Mouse (Mus musculus) hindbrain, embryonic 15.5 days (tissue): Measurements from ENCODE around the gene Nampt. TPM values are rescaled to one million over a fixed set of nuclear protein-coding genes. Genes with fewer than 3 reads are reported as not detected.
"Not testable (repeated sequence)": the region's sequence is repeated elsewhere in the genome, so short reads cannot be mapped to it uniquely, and the experiment has no call there.

Source experiments
- ATAC-seq: fragments of 200-750 bp; cut with Nextera tagmentation; 2 replicates; pipeline ENCODE4 v1.8.0; 2017; ENCODE audit warnings: low read depth, moderate number of reproducible peaks, moderate TSS enrichment; ENCODE audit not compliant: low FRiP score
- H3K27ac ChIP-seq: fragments of 300-500 bp; sonication (generic); replicated peaks from 2 replicates; pipeline ENCODE4 v1.5.1; 2015; ENCODE audit warnings: mild to moderate bottlenecking, inconsistent platforms
- H3K27me3 ChIP-seq: fragments of 300-500 bp; sonication (generic); 2 replicates; pipeline ENCODE4 v1.6.1; 2015; ENCODE audit warnings: control low read depth, inconsistent platforms
- H3K36me3 ChIP-seq: fragments of 300-500 bp; sonication (generic); 2 replicates; pipeline ENCODE4 v1.6.1; 2015; ENCODE audit warnings: control low read depth, inconsistent platforms
- H3K4me1 ChIP-seq: fragments of 300-500 bp; sonication (generic); replicated peaks from 2 replicates; pipeline ENCODE4 v1.6.1; 2015; ENCODE audit warnings: control low read depth, inconsistent platforms
- H3K4me2 ChIP-seq: fragments of 300-500 bp; sonication (generic); 2 replicates; pipeline ENCODE4 v1.6.1; 2015; ENCODE audit warnings: moderate library complexity, mild to moderate bottlenecking, inconsistent platforms
- H3K4me3 ChIP-seq: fragments of 300-500 bp; sonication (generic); 2 replicates; pipeline ENCODE4 v1.5.1; 2015; ENCODE audit warnings: mild to moderate bottlenecking, inconsistent platforms
- H3K9ac ChIP-seq: fragments of 300-500 bp; sonication (generic); 2 replicates; pipeline ENCODE4 v1.6.1; 2015; ENCODE audit warnings: inconsistent platforms
- H3K9me3 ChIP-seq: fragments of 300-500 bp; sonication (generic); 2 replicates; pipeline ENCODE4 v1.6.1; 2016; ENCODE audit warnings: control low read depth, inconsistent platforms
- WGBS: fragments of 180-500 bp; shearing (Covaris S2); methylation state at CpG from one replicate; pipeline ENCODE4 v1.1.7; 2015; 5-methylcytosine and 5-hydroxymethylcytosine counted together
- polyA plus RNA-seq: library from polyadenylated mRNA; unstranded; fragments of >200 nt; fragmentation: Nextera tagmentation; extraction: Ambion mirVana; gene quantifications from 2 replicates; pipeline ENCODE4 v1.2.1, GENCODE M21; 2015

Nampt gene
- polyA plus RNA-seq, 1 experiment from 2014 or later: 31.1 TPM

DNA sequence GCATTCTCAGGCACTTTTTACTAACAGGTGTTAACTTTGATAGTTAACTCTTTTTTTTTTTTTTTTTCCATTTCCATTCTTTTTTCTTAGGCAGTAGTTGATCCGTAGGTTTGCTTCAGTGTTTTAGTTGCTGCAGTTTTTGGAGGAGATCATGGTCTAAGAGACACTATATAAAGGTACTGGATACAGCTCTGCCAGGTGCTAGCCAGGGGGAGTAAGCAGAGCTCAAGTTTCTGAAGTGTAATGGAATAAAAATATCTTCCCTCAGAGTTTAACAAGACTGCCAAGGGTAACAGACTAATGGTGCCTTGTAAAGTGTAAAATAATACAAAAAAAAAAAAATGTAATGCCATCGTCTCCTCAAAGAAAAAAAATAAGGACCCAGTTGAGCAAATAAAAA lies 67.0 kb downstream of the Nampt start:
- H3K4me2 ChIP-seq: no peak overlapping the region
- no peak overlapping the region for H3K27ac ChIP-seq
- no peaks in the 10 kb centered on the region for H3K36me3 ChIP-seq
- no peak overlapping the region for H3K9ac ChIP-seq
- H3K9me3 ChIP-seq: no peaks in the 10 kb centered on the region
- no peaks in the 10 kb centered on the region for H3K27me3 ChIP-seq
- ATAC-seq: no peak
- H3K4me1 ChIP-seq: no peaks in the 10 kb centered on the region
- 89% methylated on average over 2 of the region's 2 CpGs for WGBS
- H3K4me3 ChIP-seq: no peak overlapping the region

DNA sequence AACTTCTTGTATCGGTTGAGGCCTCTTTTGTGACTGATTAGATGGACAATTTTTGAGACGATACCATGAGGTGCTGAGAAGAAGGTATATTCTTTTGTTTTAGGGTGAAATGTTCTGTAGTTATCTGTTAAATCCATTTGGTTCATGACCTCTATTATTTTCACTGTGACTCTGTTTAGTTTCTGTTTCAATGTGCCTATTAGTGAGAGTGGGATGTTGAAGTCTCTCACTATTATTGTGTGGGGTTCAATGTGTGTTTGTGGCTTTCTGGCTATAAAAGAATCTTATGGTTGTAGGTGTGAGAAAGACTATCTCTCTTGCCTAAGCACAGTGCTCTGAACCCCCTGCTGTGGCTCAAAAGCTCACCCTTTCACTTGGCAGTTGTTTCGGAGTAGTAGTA lies 68.9 kb downstream of the Nampt start:
- no peaks in the 10 kb centered on the region for H3K9me3 ChIP-seq
- no peak overlapping the region for H3K27ac ChIP-seq
- no peak for ATAC-seq
- H3K9ac ChIP-seq: no peak overlapping the region
- H3K4me2 ChIP-seq: no peak overlapping the region
- 91% methylated on average over 3 of the region's 3 CpGs for WGBS
- H3K4me3 ChIP-seq: no peak overlapping the region
- no peaks in the 10 kb centered on the region for H3K36me3 ChIP-seq
- H3K4me1 ChIP-seq: peaks cover under 1% of the 10 kb centered on the region; the same call in 1 of the 2 replicates
- no peaks in the 10 kb centered on the region for H3K27me3 ChIP-seq

DNA sequence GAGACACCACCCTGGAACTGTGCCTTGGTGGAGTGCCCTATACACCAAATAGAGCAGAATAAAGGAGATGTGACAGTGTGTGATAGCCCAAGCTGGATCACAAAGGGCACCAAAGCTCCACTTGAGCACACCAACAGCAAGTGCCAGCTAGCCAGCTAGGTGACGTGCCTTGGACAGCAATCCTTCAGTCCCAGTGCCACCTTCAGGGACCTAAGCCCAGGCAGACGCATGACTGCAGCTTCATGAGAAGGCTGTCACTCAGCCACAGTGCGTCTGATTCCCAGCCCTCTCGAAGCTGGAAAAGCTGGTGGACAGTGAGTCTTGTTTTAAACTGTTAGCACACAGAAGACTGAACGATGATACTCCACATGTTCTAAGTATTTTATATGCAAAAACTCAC lies 70.5 kb downstream of the Nampt start:
- no peak overlapping the region for H3K4me2 ChIP-seq
- no peak overlapping the region for H3K27ac ChIP-seq
- H3K27me3 ChIP-seq: no peaks in the 10 kb centered on the region
- no peak overlapping the region for H3K9ac ChIP-seq
- H3K4me1 ChIP-seq: peaks cover 3% of the 10 kb centered on the region; the same call in 1 of the 2 replicates
- no peak overlapping the region for H3K4me3 ChIP-seq
- no peaks in the 10 kb centered on the region for H3K9me3 ChIP-seq
- 88% methylated on average over 5 of the region's 5 CpGs for WGBS
- no peaks in the 10 kb centered on the region for H3K36me3 ChIP-seq
- ATAC-seq: no peak

DNA sequence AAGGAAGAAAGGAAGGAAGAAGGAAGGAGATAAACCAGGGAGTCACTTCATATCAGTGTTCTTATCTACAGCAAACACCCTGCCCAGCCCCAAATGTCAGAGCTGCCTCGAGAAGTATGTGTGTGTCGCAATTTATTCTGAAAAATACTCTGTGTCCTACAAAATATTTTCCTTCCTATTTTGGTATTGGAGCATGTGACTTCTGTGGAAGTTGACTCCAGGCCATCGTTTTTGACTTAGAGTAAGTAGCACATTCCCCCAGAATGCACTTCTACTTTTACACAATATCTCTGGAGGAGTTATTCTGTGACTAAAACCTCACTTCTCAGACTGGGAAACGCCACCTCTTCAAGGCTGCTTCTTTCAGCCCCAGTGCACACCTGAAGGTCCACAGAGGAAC lies 71.1 kb downstream of the Nampt start:
- Histone ChIP-seq H3K36me3 (no peaks in the 10 kb centered on the region), H3K27ac (no peak overlapping the region), H3K9me3 (no peaks in the 10 kb centered on the region), H3K4me2 (no peak overlapping the region), H3K4me1 (peaks cover 3% of the 10 kb centered on the region; the same call in 1 of the 2 replicates), H3K9ac (no peak overlapping the region), H3K4me3 (no peak overlapping the region), H3K27me3 (no peaks in the 10 kb centered on the region)
- no peak for ATAC-seq
- WGBS: 75% methylated on average over 4 of the region's 4 CpGs

DNA sequence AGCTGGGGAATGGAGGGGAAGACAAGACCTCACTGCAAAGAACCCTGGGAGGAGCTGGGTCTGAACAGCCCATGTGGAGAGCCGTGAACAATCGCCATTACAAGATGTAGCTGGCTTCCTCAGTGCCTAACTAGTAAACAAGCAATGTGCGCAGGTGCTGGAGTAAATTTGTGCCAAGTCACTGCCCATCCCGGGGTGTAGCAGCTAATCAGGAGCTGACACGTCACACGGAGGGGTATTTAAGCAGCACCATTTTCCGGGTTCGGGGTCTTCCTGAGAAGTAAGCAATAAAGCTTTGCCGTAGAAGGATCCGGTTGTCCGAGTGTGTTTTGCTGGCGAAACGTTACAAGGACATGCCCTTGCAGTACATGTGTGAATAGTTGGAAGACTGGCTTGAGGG lies 71.9 kb downstream of the Nampt start:
- WGBS: 92% methylated on average over 13 of the region's 13 CpGs
- H3K4me1 ChIP-seq, H3K36me3 ChIP-seq, H3K4me3 ChIP-seq, ATAC-seq, H3K9me3 ChIP-seq, H3K27ac ChIP-seq, H3K9ac ChIP-seq, H3K27me3 ChIP-seq, H3K4me2 ChIP-seq: not testable (repeated sequence)

DNA sequence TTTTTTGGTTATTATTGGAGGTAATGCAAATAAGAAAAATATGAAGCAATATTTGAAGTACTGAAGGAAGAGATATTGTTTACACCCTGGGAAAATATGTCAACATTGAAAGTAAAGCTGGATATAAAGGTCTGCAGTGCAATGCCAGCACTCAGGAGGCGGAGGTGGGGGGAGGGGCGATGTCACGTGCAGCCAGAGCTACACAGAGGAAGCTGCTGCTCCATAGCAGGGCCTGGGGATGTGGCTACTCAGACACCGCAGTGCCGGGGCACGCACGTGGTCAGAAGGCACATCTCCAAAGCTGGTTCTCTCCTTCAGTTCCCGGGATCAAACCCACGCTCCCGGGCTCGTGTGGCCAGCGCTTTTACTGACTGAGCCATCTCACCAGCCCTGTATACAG lies 73.9 kb downstream of the Nampt start:
- Histone ChIP-seq H3K9ac (no peak overlapping the region), H3K36me3 (no peaks in the 10 kb centered on the region), H3K9me3 (no peaks in the 10 kb centered on the region), H3K4me2 (no peak overlapping the region), H3K27ac (no peak overlapping the region), H3K4me1 (peaks cover 3% of the 10 kb centered on the region; the same call in 1 of the 2 replicates), H3K27me3 (no peaks in the 10 kb centered on the region), H3K4me3 (no peak overlapping the region)
- ATAC-seq: no peak
- 47% methylated on average over 12 of the region's 12 CpGs for WGBS

DNA sequence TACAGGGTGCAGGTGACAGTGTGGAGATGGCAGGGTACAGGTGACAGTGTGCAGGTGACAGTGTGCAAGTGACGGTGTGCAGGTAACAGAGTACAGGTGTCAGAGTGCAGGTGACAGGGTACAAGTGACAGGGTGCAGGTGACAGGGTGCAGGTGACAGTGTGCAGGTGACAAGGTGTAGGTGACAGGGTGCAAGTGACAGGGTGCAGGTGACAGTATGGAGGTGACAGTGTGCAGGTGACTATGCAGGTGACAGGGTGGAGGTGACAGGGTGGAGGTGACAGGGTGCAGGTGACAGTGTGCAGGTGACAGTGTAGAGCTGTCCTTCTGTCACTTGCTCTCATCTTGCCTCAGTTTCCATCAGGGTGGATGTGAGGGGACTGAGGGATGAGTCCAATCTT lies 76.5 kb downstream of the Nampt start:
- ATAC-seq: peak; percentile 33; the same call in 1 of the 2 replicates
- WGBS: 85% methylated on average over 1 of the region's 1 CpGs
- H3K27me3 ChIP-seq: no peaks in the 10 kb centered on the region

DNA sequence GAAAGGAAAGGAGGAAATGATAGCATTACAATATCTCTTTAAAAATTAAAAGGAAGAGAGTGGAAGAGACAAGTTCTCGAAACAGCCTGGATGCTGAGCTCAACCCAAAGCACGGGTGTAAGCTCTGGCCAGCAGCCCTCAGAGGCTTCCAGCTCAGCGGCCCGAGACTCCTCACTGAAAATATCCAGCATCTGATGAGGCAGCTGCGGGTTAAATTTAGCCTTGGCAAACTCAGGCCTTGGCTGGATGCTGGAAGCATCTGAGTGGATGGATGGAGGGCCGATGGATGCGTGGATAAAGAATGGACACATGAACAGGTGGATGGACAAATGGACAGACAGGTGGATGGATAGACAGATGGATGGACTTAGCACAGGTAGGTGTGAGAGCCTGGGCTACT lies 77.2 kb downstream of the Nampt start:
- ATAC-seq: no peak
- 81% methylated on average over 7 of the region's 7 CpGs for WGBS
- no peak overlapping the region for H3K4me2 ChIP-seq
- H3K4me1 ChIP-seq: peaks cover 3% of the 10 kb centered on the region; the same call in 1 of the 2 replicates
- H3K27me3 ChIP-seq: no peaks in the 10 kb centered on the region
- H3K27ac ChIP-seq: no peak overlapping the region
- no peaks in the 10 kb centered on the region for H3K9me3 ChIP-seq
- H3K4me3 ChIP-seq: no peak overlapping the region
- H3K36me3 ChIP-seq: no peaks in the 10 kb centered on the region
- no peak overlapping the region for H3K9ac ChIP-seq

More for the DNA sequence above, 76.5 kb downstream of the Nampt start:
- H3K4me2 ChIP-seq: no peak overlapping the region
- no peaks in the 10 kb centered on the region for H3K9me3 ChIP-seq
- no peak overlapping the region for H3K27ac ChIP-seq
- H3K36me3 ChIP-seq: no peaks in the 10 kb centered on the region
- peaks cover 3% of the 10 kb centered on the region; the same call in 1 of the 2 replicates for H3K4me1 ChIP-seq
- no peak overlapping the region for H3K4me3 ChIP-seq
- H3K9ac ChIP-seq: no peak overlapping the region

DNA sequence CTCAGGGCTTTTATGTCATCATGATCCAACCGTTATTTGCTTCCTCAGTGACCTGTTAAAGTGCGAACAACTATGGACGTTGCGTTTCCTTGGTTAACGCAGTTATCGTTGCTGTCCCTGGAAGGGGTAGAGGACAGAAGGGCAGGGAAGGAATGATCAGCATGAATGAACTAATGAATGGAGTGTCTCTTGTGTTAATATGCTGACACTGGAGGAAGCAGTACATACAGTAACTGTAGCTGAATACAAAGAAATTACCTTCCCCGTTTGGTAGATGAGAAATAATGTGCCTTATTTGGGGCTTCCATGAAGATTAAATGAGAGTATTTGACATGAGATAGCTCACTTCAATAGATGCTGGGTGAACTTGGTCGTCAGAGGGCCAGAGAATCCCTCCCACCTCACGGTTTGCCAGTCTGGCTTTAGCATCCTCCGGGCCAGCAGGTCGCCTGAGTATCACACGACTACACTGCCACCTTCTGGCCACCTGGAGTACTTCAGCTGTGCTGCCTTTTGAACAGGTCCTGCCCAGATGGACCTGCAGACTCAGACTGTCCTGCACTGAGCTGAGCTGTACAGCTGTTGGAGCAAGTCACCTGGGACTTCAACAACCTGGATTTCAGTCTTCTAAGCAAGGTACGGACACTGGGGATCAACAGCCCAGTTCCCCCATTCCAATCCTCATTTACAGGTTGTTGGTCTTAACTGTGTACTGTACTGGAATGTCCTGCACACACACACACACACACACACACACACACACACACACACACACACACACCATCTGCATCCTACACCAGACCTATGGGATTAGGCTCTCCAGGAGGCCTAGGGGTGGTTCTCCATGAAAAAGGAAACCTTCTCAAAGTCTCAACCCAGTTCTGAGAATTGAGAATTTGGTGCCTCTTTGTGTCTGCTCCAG lies 78.1 kb downstream of the Nampt start:
- Histone ChIP-seq H3K27ac (no peak overlapping the region), H3K4me2 (no peak overlapping the region), H3K27me3 (no peaks in the 10 kb centered on the region), H3K4me1 (peaks cover 3% of the 10 kb centered on the region; the same call in 1 of the 2 replicates), H3K4me3 (no peak overlapping the region), H3K9me3 (no peaks in the 10 kb centered on the region), H3K9ac (no peak overlapping the region), H3K36me3 (no peaks in the 10 kb centered on the region)
- WGBS: 49% methylated on average over 13 of the region's 13 CpGs
- ATAC-seq: peak; percentile 78

DNA sequence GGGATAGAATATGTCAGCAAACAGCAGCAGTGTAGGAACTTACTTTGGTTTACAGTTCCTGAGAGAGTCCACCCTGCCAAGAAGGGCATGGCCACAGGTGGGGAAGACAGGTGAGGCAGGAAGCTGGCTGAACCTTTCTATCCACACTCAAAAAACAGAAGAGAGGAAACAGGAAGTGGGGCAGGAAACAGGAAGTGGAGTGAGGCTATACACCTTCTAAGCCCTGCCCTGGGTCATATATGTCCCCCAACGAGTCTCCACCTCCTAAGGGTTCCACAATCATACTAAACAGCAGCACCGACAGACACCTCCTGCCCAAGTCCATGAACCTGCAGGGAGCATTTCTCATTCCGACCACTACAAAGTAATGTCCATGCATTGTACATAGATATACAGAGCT lies 81.7 kb downstream of the Nampt start:
- Histone ChIP-seq H3K4me2 (no peak overlapping the region), H3K9me3 (no peaks in the 10 kb centered on the region), H3K27me3 (no peaks in the 10 kb centered on the region), H3K36me3 (no peaks in the 10 kb centered on the region), H3K4me3 (no peak overlapping the region), H3K4me1 (no peaks in the 10 kb centered on the region), H3K27ac (no peak overlapping the region), H3K9ac (no peak overlapping the region)
- WGBS: 88% methylated on average over 3 of the region's 3 CpGs
- ATAC-seq: no peak
